Mouse (Mus musculus): ENCODE results near the gene Cdc42se2. TPM values are rescaled to one million over a fixed set of nuclear protein-coding genes. Genes with fewer than 3 reads are reported as not detected.

The Cdc42se2 gene
- 423 TPM for polyA plus RNA-seq (2017; shearing (Covaris generic))

GRCm38 (mm10) chr11:54787488-54788474 is at the start of gene Cdc42se2:
TSS of gene Cdc42se2 (minus strand) at chr11:54787675.

Other genes with a start within 250 kb of the Cdc42se2 start
- 4.6 TPM for gene Lyrm7, start 73.2 kb upstream of the Cdc42se2 start, polyA plus RNA-seq (2017; shearing (Covaris generic))
- 277 TPM for gene Hint1, start 78.7 kb upstream of the Cdc42se2 start, polyA plus RNA-seq (2017; shearing (Covaris generic))
- gene Gpx3, start 114.8 kb upstream of the Cdc42se2 start, polyA plus RNA-seq (2017; shearing (Covaris generic)): 1.1 TPM
- 164 TPM for gene Tnip1, start 175.2 kb upstream of the Cdc42se2 start, polyA plus RNA-seq (2017; shearing (Covaris generic))
- gene Anxa6, start 245.8 kb upstream of the Cdc42se2 start, polyA plus RNA-seq (2017; shearing (Covaris generic)): 473 TPM

Measured in CD4-positive, CD25-positive, alpha-beta regulatory T cell (primary cell).